Mouse (Mus musculus) lung, embryonic 16.5 days (tissue): ENCODE data around the gene Itgb3bp. TPM values are rescaled to one million over a fixed set of nuclear protein-coding genes. Genes with fewer than 3 reads are reported as not detected.
A peak's percentile ranks its signal among the peaks of the same experiment; 100 is the strongest.

Source experiments
- ATAC-seq: fragments of 200-750 bp; cut with Nextera tagmentation; 2 replicates; pipeline ENCODE4 v1.8.0; 2017; ENCODE audit warnings: low read depth, mild to moderate bottlenecking, moderate library complexity
- H3K27ac ChIP-seq: fragments of 300-500 bp; sonication (generic); 2 replicates; pipeline ENCODE4 v1.5.1; 2014; ENCODE audit warnings: mild to moderate bottlenecking, control low read depth, low read length
- H3K27me3 ChIP-seq: fragments of 300-500 bp; sonication (generic); 2 replicates; pipeline ENCODE4 v1.6.1; 2014; ENCODE audit warnings: low read depth, low read length, mixed read lengths; ENCODE audit not compliant: control insufficient read depth, insufficient read depth
- H3K36me3 ChIP-seq: fragments of 300-500 bp; sonication (generic); 2 replicates; pipeline ENCODE4 v1.6.1; 2014; ENCODE audit warnings: low read length; ENCODE audit not compliant: control insufficient read depth, insufficient read depth
- H3K4me1 ChIP-seq: fragments of 300-500 bp; sonication (generic); replicated peaks from 2 replicates; pipeline ENCODE4 v1.6.1; 2014; ENCODE audit warnings: low read length, mixed read lengths; ENCODE audit not compliant: control insufficient read depth, insufficient read depth
- H3K4me2 ChIP-seq: fragments of 300-500 bp; sonication (generic); 2 replicates; pipeline ENCODE4 v1.6.1; 2014; ENCODE audit warnings: low read depth, low read length, control low read depth
- H3K4me3 ChIP-seq: fragments of 300-500 bp; sonication (generic); 2 replicates; pipeline ENCODE4 v1.5.1; 2014; ENCODE audit warnings: mild to moderate bottlenecking, low read length, control low read depth
- H3K9ac ChIP-seq: fragments of 300-500 bp; sonication (generic); 2 replicates; pipeline ENCODE4 v1.6.1; 2014; ENCODE audit warnings: low read length, control low read depth
- H3K9me3 ChIP-seq: fragments of 300-500 bp; sonication (generic); 2 replicates; pipeline ENCODE4 v1.6.1; 2016; ENCODE audit warnings: low read length; ENCODE audit not compliant: control insufficient read depth
- WGBS: fragments of 180-500 bp; shearing (Covaris S2); extraction: QIAGEN DNeasy Blood & Tissue Kit; methylation state at CpG from one replicate; pipeline ENCODE4 v1.1.7; 2014; 5-methylcytosine and 5-hydroxymethylcytosine counted together
- polyA plus RNA-seq: library from polyadenylated mRNA; unstranded; fragments of >200 nt; fragmentation: Nextera tagmentation; extraction: Ambion mirVana; gene quantifications from 2 replicates; pipeline ENCODE4 v1.2.1, GENCODE M21; 2015

Gene Itgb3bp
- polyA plus RNA-seq, 1 experiment from 2014 or later: 44.9 TPM

DNA sequence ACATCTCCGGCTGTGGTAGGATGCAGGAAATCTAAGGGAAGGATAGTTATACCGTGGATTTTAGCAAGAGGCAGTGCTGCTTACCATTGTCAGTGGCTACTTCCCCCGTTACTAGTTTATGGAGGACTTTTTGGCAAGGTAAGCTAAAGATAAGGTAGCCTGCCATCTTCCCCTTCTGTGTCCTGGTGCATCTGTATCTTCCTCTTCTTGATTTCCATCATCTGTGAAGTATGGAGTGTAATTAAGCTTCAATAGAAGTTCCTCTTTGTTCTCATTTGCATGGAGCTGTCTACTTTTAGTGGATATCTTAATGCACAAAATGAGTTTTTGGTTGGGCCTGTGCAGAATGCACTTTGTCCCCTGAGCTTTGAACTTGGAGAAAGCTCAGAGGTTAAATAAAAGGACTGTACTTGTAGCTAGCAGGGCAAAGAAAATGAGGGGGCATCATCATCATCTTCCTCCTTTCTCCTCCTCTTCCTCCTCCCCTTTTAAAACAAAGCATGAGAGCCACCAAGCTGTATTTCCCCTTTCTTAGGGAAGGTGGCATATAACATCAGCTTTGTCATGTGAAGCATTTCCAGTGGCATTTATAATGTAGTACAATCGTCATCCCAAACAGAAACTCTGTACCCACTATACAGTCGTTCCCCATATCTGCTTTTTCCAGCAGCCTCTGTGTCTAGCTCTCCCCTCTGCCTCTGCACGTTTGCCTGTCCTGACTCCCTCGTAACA lies 28.6 kb upstream of the Itgb3bp start:
- WGBS: 71% methylated on average over 7 of the region's 7 CpGs
- Histone ChIP-seq H3K9me3 (no peaks in the 10 kb centered on the region), H3K9ac (no peak overlapping the region), H3K4me1 (no peaks in the 10 kb centered on the region), H3K27ac (no peak overlapping the region), H3K4me3 (no peak overlapping the region), H3K36me3 (no peaks in the 10 kb centered on the region), H3K27me3 (no peaks in the 10 kb centered on the region), H3K4me2 (no peak overlapping the region)
- ATAC-seq: no peak

DNA sequence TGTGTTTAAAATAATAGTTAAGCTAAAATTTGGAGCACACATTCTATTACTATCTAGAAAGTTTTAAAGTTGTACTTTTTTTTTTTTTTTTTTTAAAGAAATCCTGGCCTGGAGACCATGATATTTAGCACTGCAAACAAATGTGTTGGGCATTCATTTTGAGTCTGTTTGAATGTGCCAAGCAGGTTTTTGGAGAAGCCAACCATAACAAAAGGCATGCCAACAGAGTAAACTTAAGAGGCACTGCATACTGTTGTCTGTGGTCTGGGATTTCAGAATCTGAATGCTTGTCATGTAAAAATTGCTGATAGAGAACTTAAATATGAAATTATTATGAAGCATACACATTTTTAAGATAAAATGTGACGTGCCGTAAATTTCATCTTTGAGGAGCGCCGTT lies 27.6 kb upstream of the Itgb3bp start:
- no peak for ATAC-seq
- WGBS: 78% methylated on average over 4 of the region's 4 CpGs
- H3K27ac ChIP-seq: no peak overlapping the region
- H3K27me3 ChIP-seq: no peaks in the 10 kb centered on the region
- no peaks in the 10 kb centered on the region for H3K9me3 ChIP-seq
- no peaks in the 10 kb centered on the region for H3K36me3 ChIP-seq
- H3K4me3 ChIP-seq: no peak overlapping the region
- H3K4me2 ChIP-seq: no peak overlapping the region
- H3K9ac ChIP-seq: no peak overlapping the region
- H3K4me1 ChIP-seq: no peaks in the 10 kb centered on the region

DNA sequence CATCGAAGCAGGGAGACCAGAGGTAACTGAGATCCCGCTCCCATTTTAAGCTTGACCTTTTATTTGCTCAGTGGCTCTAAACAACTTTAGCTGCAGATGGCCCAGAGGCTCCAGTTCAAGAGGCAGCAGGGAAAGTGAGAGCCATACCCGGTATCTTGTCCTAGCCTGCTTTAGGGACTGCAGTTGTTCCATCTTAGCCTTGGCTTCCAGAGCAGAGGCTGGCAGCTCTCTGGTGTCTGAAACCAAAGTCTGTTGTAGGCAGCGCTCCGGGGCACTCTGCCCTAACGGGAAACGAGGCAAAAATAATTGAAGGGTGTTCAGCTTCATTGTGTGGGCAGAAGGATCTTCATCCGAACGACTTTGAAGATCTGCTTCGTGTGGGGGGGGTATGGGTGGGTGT lies 25.8 kb upstream of the Itgb3bp start:
- Histone ChIP-seq H3K27me3 (no peaks in the 10 kb centered on the region), H3K27ac (no peak overlapping the region), H3K4me1 (no peaks in the 10 kb centered on the region), H3K9me3 (no peaks in the 10 kb centered on the region), H3K9ac (no peak overlapping the region), H3K4me3 (no peak overlapping the region), H3K4me2 (no peak overlapping the region), H3K36me3 (no peaks in the 10 kb centered on the region)
- no peak for ATAC-seq
- 80% methylated on average over 10 of the region's 10 CpGs for WGBS

DNA sequence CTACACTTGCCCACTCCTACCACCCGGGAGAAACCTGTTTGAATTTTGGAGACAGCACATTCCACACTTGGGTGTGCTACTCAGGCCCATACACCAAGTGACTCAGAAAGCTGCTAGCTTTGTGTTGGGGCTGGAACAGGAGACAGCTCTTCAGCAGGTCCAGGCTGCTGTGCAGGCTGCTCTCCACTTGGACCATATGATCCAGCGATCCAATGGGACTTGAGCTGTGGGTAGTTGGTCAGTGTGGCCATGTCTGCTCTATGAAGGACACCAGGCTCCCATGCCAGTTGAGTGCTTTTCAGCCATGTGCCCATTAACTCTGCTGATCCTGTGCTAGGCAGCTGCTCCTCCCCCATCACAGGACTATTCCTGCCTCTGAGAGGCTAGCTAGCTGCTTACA lies 24.3 kb upstream of the Itgb3bp start:
- Histone ChIP-seq H3K4me3 (no peak overlapping the region), H3K9ac (no peak overlapping the region), H3K27ac (no peak overlapping the region), H3K36me3 (no peaks in the 10 kb centered on the region), H3K27me3 (no peaks in the 10 kb centered on the region), H3K4me2 (no peak overlapping the region), H3K9me3 (no peaks in the 10 kb centered on the region), H3K4me1 (no peaks in the 10 kb centered on the region)
- WGBS: 68% methylated on average over 2 of the region's 2 CpGs
- no peak for ATAC-seq

DNA sequence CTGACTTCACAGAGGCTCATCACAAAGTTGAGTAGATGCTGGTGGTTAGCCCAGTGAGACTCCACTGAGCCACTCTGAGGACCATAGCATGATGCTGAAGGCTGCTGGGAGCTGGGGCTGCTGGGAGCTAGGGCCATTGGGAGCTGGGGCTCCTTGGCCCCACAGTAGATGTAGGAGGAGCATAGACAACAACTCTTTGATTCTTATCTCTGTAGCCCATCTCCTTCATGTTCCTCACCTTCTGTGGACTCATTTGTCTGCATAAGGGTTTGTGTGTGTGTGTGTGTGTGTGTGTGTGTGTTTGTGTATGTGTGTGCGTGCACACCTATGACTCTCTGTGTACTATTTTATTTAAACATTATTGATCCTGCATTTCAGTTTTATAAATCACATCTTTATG lies 18.3 kb upstream of the Itgb3bp start:
- peaks cover 4% of the 10 kb centered on the region; the same call in 1 of the 2 replicates for H3K4me1 ChIP-seq
- 90% methylated on average over 1 of the region's 1 CpGs for WGBS

DNA sequence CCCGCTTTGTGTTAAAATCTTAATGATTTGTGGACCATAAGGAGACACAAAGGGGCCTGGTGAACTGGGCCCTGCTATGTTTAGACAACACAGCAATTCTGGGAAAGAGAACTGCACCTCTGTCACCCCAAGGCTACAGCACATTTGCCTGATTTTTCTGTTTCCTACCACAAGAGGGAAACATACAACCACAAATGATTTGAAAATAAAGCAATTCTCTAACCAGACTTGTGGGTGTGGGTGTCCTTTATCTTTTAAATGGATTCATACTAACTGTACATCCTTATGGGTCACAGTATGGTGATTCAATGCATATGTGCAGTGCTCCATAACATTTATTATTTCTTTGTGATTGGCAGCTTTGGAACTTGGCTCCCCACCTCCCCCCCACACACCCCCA lies 17.6 kb upstream of the Itgb3bp start:
- no peaks in the 10 kb centered on the region for H3K36me3 ChIP-seq
- WGBS: 50% methylated on average over 1 of the region's 1 CpGs
- H3K4me1 ChIP-seq: peaks cover 4% of the 10 kb centered on the region; the same call in 1 of the 2 replicates
- H3K9me3 ChIP-seq: no peaks in the 10 kb centered on the region
- no peak overlapping the region for H3K4me2 ChIP-seq
- no peak overlapping the region for H3K4me3 ChIP-seq
- H3K9ac ChIP-seq: no peak overlapping the region
- peak overlapping the region; percentile 18; the same call in 1 of the 2 replicates for H3K27ac ChIP-seq
- peak; percentile 21; the same call in 1 of the 2 replicates for ATAC-seq
- no peaks in the 10 kb centered on the region for H3K27me3 ChIP-seq

More for the DNA sequence above, 18.3 kb upstream of the Itgb3bp start:
- no peak for ATAC-seq
- Histone ChIP-seq H3K27ac (no peak overlapping the region), H3K36me3 (no peaks in the 10 kb centered on the region), H3K4me3 (no peak overlapping the region), H3K9me3 (no peaks in the 10 kb centered on the region), H3K9ac (no peak overlapping the region), H3K27me3 (no peaks in the 10 kb centered on the region), H3K4me2 (no peak overlapping the region)

DNA sequence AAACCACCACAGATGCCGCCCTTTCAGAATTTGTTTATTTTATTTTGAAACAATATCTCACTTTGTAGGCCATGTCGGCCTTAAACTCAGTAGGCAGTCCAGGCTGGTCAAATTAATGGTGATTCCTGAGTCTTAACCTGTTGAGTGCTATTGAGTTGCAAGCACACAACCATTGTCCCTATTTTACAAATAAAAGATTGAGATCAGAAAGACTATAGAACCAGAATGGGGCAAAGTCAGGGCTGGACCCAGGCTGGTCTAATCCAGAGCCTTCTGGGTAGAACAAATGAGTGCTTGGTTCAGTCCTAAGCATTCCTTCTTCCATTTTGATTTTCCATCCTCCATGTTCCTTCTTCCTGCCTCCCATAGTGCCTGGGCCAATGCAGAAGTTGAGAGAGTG lies 16.9 kb upstream of the Itgb3bp start:
- H3K4me2 ChIP-seq: no peak overlapping the region
- peaks cover 9% of the 10 kb centered on the region for H3K4me1 ChIP-seq
- no peak overlapping the region for H3K4me3 ChIP-seq
- no peak overlapping the region for H3K9ac ChIP-seq
- H3K27ac ChIP-seq: no peak overlapping the region
- H3K36me3 ChIP-seq: no peaks in the 10 kb centered on the region
- no peaks in the 10 kb centered on the region for H3K9me3 ChIP-seq
- WGBS: 78% methylated on average over 2 of the region's 2 CpGs
- ATAC-seq: peak; percentile 15; the same call in 1 of the 2 replicates
- no peaks in the 10 kb centered on the region for H3K27me3 ChIP-seq

DNA sequence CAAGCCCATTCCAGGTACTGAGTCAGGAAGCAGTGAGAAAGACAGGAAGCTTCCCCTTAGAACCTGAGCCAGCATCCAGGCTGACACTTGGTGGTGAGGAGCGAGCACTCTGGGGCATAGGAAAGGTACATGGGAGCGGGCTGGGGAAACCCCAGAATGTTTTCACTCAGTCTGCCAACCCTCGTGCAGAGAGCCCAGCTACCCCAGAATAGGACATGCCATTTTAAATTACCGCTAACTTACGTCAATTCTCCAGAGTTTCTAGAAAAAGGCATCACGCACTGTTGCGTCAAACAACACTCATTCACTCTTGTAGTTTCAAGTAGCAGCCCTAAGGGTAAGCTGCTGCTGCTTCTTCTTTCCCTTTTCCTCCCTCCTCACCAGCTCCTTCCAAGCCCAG lies 15.4 kb upstream of the Itgb3bp start:
- H3K27me3 ChIP-seq: no peaks in the 10 kb centered on the region
- 82% methylated on average over 7 of the region's 7 CpGs for WGBS
- no peak overlapping the region for H3K9ac ChIP-seq
- H3K4me1 ChIP-seq: peaks cover 12% of the 10 kb centered on the region
- no peaks in the 10 kb centered on the region for H3K36me3 ChIP-seq
- H3K4me2 ChIP-seq: no peak overlapping the region
- ATAC-seq: no peak
- H3K4me3 ChIP-seq: no peak overlapping the region
- H3K27ac ChIP-seq: no peak overlapping the region
- H3K9me3 ChIP-seq: no peaks in the 10 kb centered on the region

DNA sequence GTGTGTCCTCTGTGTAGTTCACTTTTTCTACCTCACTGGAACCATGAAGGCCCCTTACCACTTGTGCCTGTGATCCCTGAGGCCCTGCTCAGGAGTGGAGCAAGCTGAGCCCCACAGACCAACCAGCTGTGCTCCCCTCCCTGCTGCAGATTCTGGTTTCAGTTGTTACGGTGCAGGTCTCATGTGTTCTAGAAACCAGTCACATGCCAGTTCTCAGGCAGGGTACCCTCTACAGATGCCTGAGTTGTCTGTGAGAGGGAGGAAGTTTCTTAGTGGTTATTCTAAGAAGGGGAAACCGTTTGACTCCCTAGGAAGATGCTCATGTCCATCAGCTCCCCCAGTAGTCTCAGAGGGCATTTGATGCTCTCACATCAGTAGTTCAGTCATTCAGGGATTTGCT lies 15.0 kb upstream of the Itgb3bp start:
- no peaks in the 10 kb centered on the region for H3K27me3 ChIP-seq
- no peak for ATAC-seq
- no peaks in the 10 kb centered on the region for H3K36me3 ChIP-seq
- H3K4me1 ChIP-seq: peaks cover 15% of the 10 kb centered on the region
- H3K27ac ChIP-seq: no peak overlapping the region
- H3K9ac ChIP-seq: no peak overlapping the region
- H3K9me3 ChIP-seq: no peaks in the 10 kb centered on the region
- H3K4me3 ChIP-seq: no peak overlapping the region
- WGBS: 84% methylated on average over 2 of the region's 2 CpGs
- no peak overlapping the region for H3K4me2 ChIP-seq
